Mouse (Mus musculus) forebrain, embryonic 14.5 days (tissue): ENCODE results near the gene Wfdc13. TPM values are rescaled to one million over a fixed set of nuclear protein-coding genes. Genes with fewer than 3 reads are reported as not detected.

Experiments
- ATAC-seq: fragments of 200-750 bp; cut with Nextera tagmentation; 2 replicates; pipeline ENCODE4 v1.8.0; 2017; ENCODE audit warnings: mild to moderate bottlenecking, moderate library complexity
- DNase-seq: peaks from one replicate; pipeline ENCODE4 v3.0.0-alpha.2; 2015; ENCODE audit warnings: low spot score
- H3K27ac ChIP-seq: fragments of 300-500 bp; sonication (generic); 2 replicates; pipeline ENCODE4 v1.5.1; 2014; ENCODE audit warnings: low read depth, mild to moderate bottlenecking, control low read depth, low read length, moderate library complexity
- H3K27me3 ChIP-seq: fragments of 300-500 bp; sonication (generic); replicated peaks from 2 replicates; pipeline ENCODE4 v1.6.1; 2014; ENCODE audit warnings: low read length, control low read depth, mixed read lengths; ENCODE audit not compliant: control insufficient read depth, insufficient read depth
- H3K36me3 ChIP-seq: fragments of 300-500 bp; sonication (generic); 2 replicates; pipeline ENCODE4 v1.6.1; 2014; ENCODE audit warnings: low read length, control low read depth; ENCODE audit not compliant: control insufficient read depth, insufficient read depth
- H3K4me1 ChIP-seq: fragments of 300-500 bp; sonication (generic); 2 replicates; pipeline ENCODE4 v1.6.1; 2014; ENCODE audit warnings: antibody characterized with exemption, low read length, control low read depth; ENCODE audit not compliant: control insufficient read depth, insufficient read depth
- H3K4me2 ChIP-seq: fragments of 300-500 bp; sonication (generic); 2 replicates; pipeline ENCODE4 v1.6.1; 2014; ENCODE audit warnings: mild to moderate bottlenecking, control low read depth, low read length
- H3K4me3 ChIP-seq: fragments of 300-500 bp; sonication (generic); 2 replicates; pipeline ENCODE4 v1.5.1; 2014; ENCODE audit warnings: low read depth, low read length, control low read depth
- H3K9ac ChIP-seq: fragments of 300-500 bp; sonication (generic); 2 replicates; pipeline ENCODE4 v1.6.1; 2014; ENCODE audit warnings: mild to moderate bottlenecking, low read length, control low read depth, moderate library complexity
- H3K9me3 ChIP-seq: fragments of 300-500 bp; sonication (generic); replicated peaks from 2 replicates; pipeline ENCODE4 v1.6.1; 2016; ENCODE audit warnings: low read length, control low read depth, mixed read lengths; ENCODE audit not compliant: control insufficient read depth
- WGBS: fragments of 180-500 bp; shearing (Covaris S2); extraction: QIAGEN DNeasy Blood & Tissue Kit; methylation state at CpG from one replicate; pipeline ENCODE4 v1.1.7; 2014; 5-methylcytosine and 5-hydroxymethylcytosine counted together
- polyA plus RNA-seq: library from polyadenylated mRNA; unstranded; fragments of >200 nt; fragmentation: Nextera tagmentation; extraction: Ambion mirVana; gene quantifications from 2 replicates; pipeline ENCODE4 v1.2.1, GENCODE M21; 2014

The Wfdc13 gene
- polyA plus RNA-seq, 1 experiment from 2014 or later = not detected

- Histone ChIP-seq H3K9me3 (no peaks in the 10 kb centered on the region), H3K27ac (no peak overlapping the region), H3K4me1 (no peaks in the 10 kb centered on the region), H3K4me3 (no peak overlapping the region), H3K27me3 (no peaks in the 10 kb centered on the region), H3K4me2 (no peak overlapping the region), H3K9ac (no peak overlapping the region), H3K36me3 (no peaks in the 10 kb centered on the region)
- no peak for DNase-seq
- WGBS = 87% methylated on average over 5 of the region's 5 CpGs
- no peak for ATAC-seq
Observed at GRCm38 (mm10) chr2:164734839-164735238, 49.9 kb downstream of the Wfdc13 start.

DNA sequence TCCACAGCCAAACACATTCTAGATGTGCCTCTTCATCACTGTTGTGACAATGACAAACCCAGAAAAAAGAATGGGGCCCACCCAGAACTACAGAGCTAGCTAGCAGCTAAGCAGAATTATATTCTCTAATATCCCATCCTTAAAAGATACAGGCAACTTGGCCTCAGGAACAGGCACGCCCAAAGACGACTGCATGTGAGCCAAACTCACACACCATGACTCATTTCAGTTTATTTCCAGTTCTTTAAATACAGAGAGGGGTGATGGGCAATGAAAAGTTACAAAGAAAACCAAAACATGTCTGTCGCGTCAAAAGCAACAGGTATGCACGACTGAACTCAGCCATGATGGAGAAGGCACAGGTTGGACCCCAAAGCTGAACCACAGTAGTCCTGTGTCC, 50.5 kb downstream of the Wfdc13 start:
- Histone ChIP-seq H3K4me3 (no peak overlapping the region), H3K4me2 (no peak overlapping the region), H3K9me3 (no peaks in the 10 kb centered on the region), H3K4me1 (no peaks in the 10 kb centered on the region), H3K27me3 (no peaks in the 10 kb centered on the region), H3K36me3 (no peaks in the 10 kb centered on the region), H3K27ac (no peak overlapping the region), H3K9ac (no peak overlapping the region)
- ATAC-seq (no peak), DNase-seq (no peak)
- 90% methylated on average over 5 of the region's 5 CpGs for WGBS

Other genes with a start within 250 kb of the Wfdc13 start
- gene Sdc4, start 241.2 kb upstream of the Wfdc13 start, polyA plus RNA-seq = 3.9 and 4.2 TPM in 2 replicates
- 76.3 and 86.6 TPM in 2 replicates for gene Sys1, start 228.1 kb upstream of the Wfdc13 start, polyA plus RNA-seq
- 6.2 and 8.9 TPM in 2 replicates for gene Gm20458, start 224.1 kb upstream of the Wfdc13 start, polyA plus RNA-seq
- gene Trp53tg5, start 211.4 kb upstream of the Wfdc13 start, polyA plus RNA-seq = not detected in 2 replicates
- 3.5 and 4.9 TPM in 2 replicates for gene Dbndd2, start 199.0 kb upstream of the Wfdc13 start, polyA plus RNA-seq
- 66.8 and 72.2 TPM in 2 replicates for gene Pigt, start 187.6 kb upstream of the Wfdc13 start, polyA plus RNA-seq
- gene Wfdc2, start 122.7 kb upstream of the Wfdc13 start, polyA plus RNA-seq = 5.2 and 5.8 TPM in 2 replicates
- gene Spint3, start 111.6 kb upstream of the Wfdc13 start, polyA plus RNA-seq = not detected in 2 replicates
- gene Wfdc6a, start 99.7 kb upstream of the Wfdc13 start, polyA plus RNA-seq = not detected in 2 replicates
- not detected in 2 replicates for gene Eppin, start 91.5 kb upstream of the Wfdc13 start, polyA plus RNA-seq
- gene Wfdc6b, start 71.6 kb upstream of the Wfdc13 start, polyA plus RNA-seq = not detected in 2 replicates
- not detected in 2 replicates for gene Wfdc8, start 71.5 kb upstream of the Wfdc13 start, polyA plus RNA-seq
- not detected in 2 replicates for gene Wfdc16, start 46.3 kb upstream of the Wfdc13 start, polyA plus RNA-seq
- not detected in 2 replicates for gene Wfdc10, start 29.1 kb upstream of the Wfdc13 start, polyA plus RNA-seq
- not detected in 2 replicates for gene Wfdc9, start 28.5 kb upstream of the Wfdc13 start, polyA plus RNA-seq
- not detected in 2 replicates for gene Wfdc11, start 11.0 kb upstream of the Wfdc13 start, polyA plus RNA-seq
- not detected in 2 replicates for gene Spint4, start 13.4 kb downstream of the Wfdc13 start, polyA plus RNA-seq
- gene Spint5, start 30.2 kb downstream of the Wfdc13 start, polyA plus RNA-seq = not detected in 2 replicates
- gene Wfdc3, start 60.8 kb downstream of the Wfdc13 start, polyA plus RNA-seq = 0.35 and 0.77 TPM in 2 replicates
- 62.2 and 64.9 TPM in 2 replicates for gene Dnttip1, start 60.9 kb downstream of the Wfdc13 start, polyA plus RNA-seq
- gene Ube2c, start 84.8 kb downstream of the Wfdc13 start, polyA plus RNA-seq = 162 and 198 TPM in 2 replicates
- gene Tnnc2, start 94.9 kb downstream of the Wfdc13 start, polyA plus RNA-seq = not detected in 2 replicates
- gene Snx21, start 100.7 kb downstream of the Wfdc13 start, polyA plus RNA-seq = 20.4 and 22.8 TPM in 2 replicates
- 12.0 and 14.3 TPM in 2 replicates for gene Acot8, start 119.8 kb downstream of the Wfdc13 start, polyA plus RNA-seq
- gene Zswim3, start 120.0 kb downstream of the Wfdc13 start, polyA plus RNA-seq = 13.0 and 15.0 TPM in 2 replicates
- gene Zswim1, start 137.6 kb downstream of the Wfdc13 start, polyA plus RNA-seq = 19.5 and 23.5 TPM in 2 replicates
- 0.30 TPM in 1 of 2 replicates, not detected in the other for gene Spata25, start 143.4 kb downstream of the Wfdc13 start, polyA plus RNA-seq
- gene Ctsa, start 147.8 kb downstream of the Wfdc13 start, polyA plus RNA-seq = 79.5 and 84.4 TPM in 2 replicates
- 3.9 and 5.8 TPM in 2 replicates for gene Neurl2, start 148.3 kb downstream of the Wfdc13 start, polyA plus RNA-seq
- 58.4 and 80.3 TPM in 2 replicates for gene Pltp, start 172.6 kb downstream of the Wfdc13 start, polyA plus RNA-seq
- 83.9 and 85.1 TPM in 2 replicates for gene Pcif1, start 194.2 kb downstream of the Wfdc13 start, polyA plus RNA-seq
- 8.9 and 13.4 TPM in 2 replicates for gene Zfp335, start 226.7 kb downstream of the Wfdc13 start, polyA plus RNA-seq